Mouse (Mus musculus): ENCODE results near the gene Rnf5.

GRCm38 (mm10) chr17:34611050-34611449 is 7.6 kb upstream of the Rnf5 start:
- TF ChIP-seq GATA1 (IDR thresholded peaks at IDR 0.05; ENCODE audit: borderline replicate concordance, low read length) (no peak), FLI1 (IDR thresholded peaks at IDR 0.05; ENCODE audit: low read length) (no peak)

All from megakaryocyte, embryonic 14.5 days (primary cell).